Mouse (Mus musculus) kidney, postnatal 0 days (tissue): ENCODE measurements at regions not wholly inside any gene's neighbourhood (a gene's known extent, or its start where the extent isn't known, plus 50 kb on each side); places are given as distances from the start of the nearest gene placed in this dataset.

Experiments used
- ATAC-seq: fragments of 200-750 bp; cut with Nextera tagmentation; replicated peaks from 2 replicates; pipeline ENCODE4 v1.8.0; 2017; ENCODE audit warnings: low read depth, moderate number of reproducible peaks, moderate TSS enrichment, moderate library complexity; ENCODE audit not compliant: low FRiP score
- DNase-seq: peaks from one replicate; pipeline ENCODE4 v3.0.0-alpha.2; 2016; ENCODE audit warnings: low spot score
- H3K27ac ChIP-seq: fragments of 300-500 bp; sonication (generic); 2 replicates; pipeline ENCODE4 v1.5.1; 2014; ENCODE audit warnings: mild to moderate bottlenecking
- H3K27me3 ChIP-seq: fragments of 300-500 bp; sonication (generic); 2 replicates; pipeline ENCODE4 v1.6.1; 2014; ENCODE audit warnings: low read length, mixed read lengths; ENCODE audit not compliant: insufficient read depth
- H3K36me3 ChIP-seq: fragments of 300-500 bp; sonication (generic); 2 replicates; pipeline ENCODE4 v1.6.1; 2014; ENCODE audit warnings: low read length, mixed read lengths; ENCODE audit not compliant: insufficient read depth
- H3K4me1 ChIP-seq: fragments of 300-500 bp; sonication (generic); replicated peaks from 2 replicates; pipeline ENCODE4 v1.6.1; 2014; ENCODE audit warnings: antibody characterized with exemption, low read length, mixed read lengths; ENCODE audit not compliant: insufficient read depth
- H3K4me2 ChIP-seq: fragments of 300-500 bp; sonication (generic); 2 replicates; pipeline ENCODE4 v1.6.1; 2014; ENCODE audit warnings: mild to moderate bottlenecking, low read length, moderate library complexity, mixed read lengths
- H3K4me3 ChIP-seq: fragments of 300-500 bp; sonication (generic); replicated peaks from 2 replicates; pipeline ENCODE4 v1.5.1; 2014; ENCODE audit warnings: low read depth, low read length
- H3K9ac ChIP-seq: fragments of 300-500 bp; sonication (generic); 2 replicates; pipeline ENCODE4 v1.6.1; 2014; ENCODE audit warnings: low read depth, low read length
- H3K9me3 ChIP-seq: fragments of 300-500 bp; sonication (generic); replicated peaks from 2 replicates; pipeline ENCODE4 v1.6.1; 2016; ENCODE audit warnings: low read length, inconsistent platforms, mixed read lengths
- CTCF ChIP-seq: IDR thresholded peaks from 2 replicates; pipeline ENCODE4 v1.5.1; 2016; ENCODE audit warnings: antibody characterized with exemption, low read depth, mild to moderate bottlenecking, moderate library complexity
- WGBS: fragments of 180-500 bp; shearing (Covaris S2); extraction: QIAGEN DNeasy Blood & Tissue Kit; methylation state at CpG from one replicate; pipeline ENCODE4 v1.1.7; 2014; 5-methylcytosine and 5-hydroxymethylcytosine counted together

DNA sequence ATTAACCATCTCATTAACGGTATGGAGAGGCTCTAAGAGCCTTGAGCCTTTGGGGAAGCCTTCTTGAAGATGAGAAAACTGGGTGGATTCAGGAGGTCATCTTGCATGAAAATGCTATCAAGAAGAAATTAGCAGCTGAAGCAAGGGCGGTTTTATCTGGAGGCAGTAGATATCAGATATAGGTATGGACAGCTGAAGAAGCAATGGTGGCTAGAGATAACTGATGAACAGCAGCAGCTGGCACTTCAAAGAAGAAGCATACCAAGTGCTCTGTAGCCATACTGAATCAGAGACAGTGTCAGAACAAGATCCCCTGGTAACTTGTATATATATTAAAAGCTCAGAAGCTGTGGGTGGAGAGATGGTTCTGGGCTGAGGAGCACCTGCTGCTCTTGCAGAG is 73.2 kb downstream of the P2ry1 start:
- no peak for TF ChIP-seq CTCF
- DNase-seq: no peak

GRCm38 (mm10) chr3:61089931-61090330 is 87.3 kb downstream of the P2ry1 start:
- H3K9ac ChIP-seq: no peak overlapping the region
- H3K9me3 ChIP-seq: no peaks in the 10 kb centered on the region
- no peak overlapping the region for H3K27ac ChIP-seq
- no peaks in the 10 kb centered on the region for H3K36me3 ChIP-seq
- ATAC-seq: no peak
- no peak overlapping the region for H3K4me3 ChIP-seq
- WGBS: 74% methylated on average over 1 of the region's 1 CpGs
- H3K4me1 ChIP-seq: no peaks in the 10 kb centered on the region
- DNase-seq: no peak
- TF ChIP-seq CTCF: no peak
- no peak overlapping the region for H3K4me2 ChIP-seq
- no peaks in the 10 kb centered on the region for H3K27me3 ChIP-seq

More for the DNA sequence above, 73.2 kb downstream of the P2ry1 start:
- Histone ChIP-seq H3K27ac (no peak overlapping the region), H3K4me3 (no peak overlapping the region), H3K4me1 (no peaks in the 10 kb centered on the region), H3K9ac (no peak overlapping the region), H3K27me3 (no peaks in the 10 kb centered on the region), H3K9me3 (no peaks in the 10 kb centered on the region), H3K36me3 (no peaks in the 10 kb centered on the region), H3K4me2 (no peak overlapping the region)
- no peak for ATAC-seq
- WGBS: 83% methylated on average over 2 of the region's 2 CpGs

- WGBS: 94% methylated on average over 2 of the region's 2 CpGs
- TF ChIP-seq CTCF: no peak
- Histone ChIP-seq H3K27me3 (no peaks in the 10 kb centered on the region), H3K4me1 (no peaks in the 10 kb centered on the region), H3K9me3 (no peaks in the 10 kb centered on the region), H3K9ac (no peak overlapping the region), H3K4me3 (no peak overlapping the region), H3K27ac (no peak overlapping the region), H3K4me2 (no peak overlapping the region), H3K36me3 (no peaks in the 10 kb centered on the region)
- DNase-seq: no peak
- ATAC-seq: no peak
Measured at GRCm38 (mm10) chr3:61092031-61092430, 89.4 kb downstream of the P2ry1 start.

DNA sequence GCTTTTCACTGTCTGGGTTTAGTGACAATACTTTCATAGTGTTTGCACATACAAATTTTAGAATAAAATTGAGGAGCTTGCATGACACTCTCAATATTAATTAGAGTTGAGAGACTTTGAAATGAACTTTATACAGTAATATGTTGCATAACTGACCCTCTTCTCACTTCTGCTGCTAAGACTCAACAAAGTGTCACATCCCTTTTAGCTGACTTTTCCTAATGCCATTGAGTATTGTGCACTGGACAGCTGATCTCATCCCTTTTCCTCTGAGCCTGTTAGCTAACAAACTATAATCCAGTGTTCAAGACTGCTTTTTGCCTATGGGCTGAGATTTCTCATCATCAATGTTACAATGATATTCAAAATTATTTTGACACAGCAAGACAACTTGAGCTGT is 113.8 kb downstream of the P2ry1 start:
- H3K4me3 ChIP-seq: no peak overlapping the region
- no peak overlapping the region for H3K27ac ChIP-seq
- no peaks in the 10 kb centered on the region for H3K27me3 ChIP-seq
- no peak for TF ChIP-seq CTCF
- no peak overlapping the region for H3K9ac ChIP-seq
- H3K9me3 ChIP-seq: no peaks in the 10 kb centered on the region
- no peak for DNase-seq
- H3K4me2 ChIP-seq: no peak overlapping the region
- H3K4me1 ChIP-seq: no peaks in the 10 kb centered on the region
- no peak for ATAC-seq
- no peaks in the 10 kb centered on the region for H3K36me3 ChIP-seq

GRCm38 (mm10) chr3:61133096-61133495 is 130.5 kb downstream of the P2ry1 start:
- Histone ChIP-seq H3K27me3 (no peaks in the 10 kb centered on the region), H3K9ac (no peak overlapping the region), H3K4me2 (no peak overlapping the region), H3K36me3 (no peaks in the 10 kb centered on the region), H3K4me1 (no peaks in the 10 kb centered on the region), H3K9me3 (no peaks in the 10 kb centered on the region), H3K27ac (no peak overlapping the region), H3K4me3 (no peak overlapping the region)
- TF ChIP-seq CTCF: no peak
- DNase-seq (no peak), ATAC-seq (no peak)
- 60% methylated on average over 1 of the region's 1 CpGs for WGBS

GRCm38 (mm10) chr3:61154087-61154486 is 151.5 kb downstream of the P2ry1 start:
- Histone ChIP-seq H3K4me3 (no peak overlapping the region), H3K9ac (no peak overlapping the region), H3K27me3 (no peaks in the 10 kb centered on the region), H3K27ac (no peak overlapping the region), H3K4me1 (no peaks in the 10 kb centered on the region), H3K9me3 (no peaks in the 10 kb centered on the region), H3K36me3 (no peaks in the 10 kb centered on the region), H3K4me2 (no peak overlapping the region)
- 75% methylated on average over 2 of the region's 2 CpGs for WGBS
- TF ChIP-seq CTCF: no peak
- no peak for ATAC-seq
- no peak for DNase-seq

DNA sequence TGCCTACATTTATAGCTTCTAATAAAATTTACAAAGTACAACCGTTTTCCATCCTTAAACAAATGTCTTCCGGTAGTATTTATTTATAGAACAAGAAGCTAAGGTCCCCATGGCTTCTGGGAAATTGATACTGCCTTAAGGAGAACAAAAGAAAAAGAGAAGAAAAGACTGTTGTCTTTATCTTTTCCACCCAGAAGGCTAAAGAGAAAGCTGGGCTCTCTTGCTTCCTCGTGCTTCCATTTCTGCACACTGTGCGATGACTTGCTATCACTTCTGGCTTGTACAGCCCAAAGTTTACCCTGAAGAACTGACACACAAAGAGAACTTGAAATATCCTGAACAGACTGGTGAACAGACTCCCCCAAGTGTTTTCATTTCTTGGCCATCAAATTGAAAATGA is 157.2 kb downstream of the P2ry1 start:
- WGBS: 71% methylated on average over 4 of the region's 4 CpGs
- Histone ChIP-seq H3K4me2 (no peak overlapping the region), H3K9me3 (no peaks in the 10 kb centered on the region), H3K27me3 (no peaks in the 10 kb centered on the region), H3K9ac (no peak overlapping the region), H3K36me3 (no peaks in the 10 kb centered on the region), H3K4me3 (no peak overlapping the region), H3K4me1 (no peaks in the 10 kb centered on the region), H3K27ac (no peak overlapping the region)
- ATAC-seq (no peak), DNase-seq (no peak)
- TF ChIP-seq CTCF: no peak
